Mouse (Mus musculus): ENCODE results near the gene H2-Oa. TPM values are rescaled to one million over a fixed set of nuclear protein-coding genes. Genes with fewer than 3 reads are reported as not detected.
"Not testable (repeated sequence)": the region's sequence is repeated elsewhere in the genome, so short reads cannot be mapped to it uniquely, and the experiment has no call there.

Gene H2-Oa
- polyA plus RNA-seq, 1 experiment from 2014 or later = 0.37 TPM

DNA sequence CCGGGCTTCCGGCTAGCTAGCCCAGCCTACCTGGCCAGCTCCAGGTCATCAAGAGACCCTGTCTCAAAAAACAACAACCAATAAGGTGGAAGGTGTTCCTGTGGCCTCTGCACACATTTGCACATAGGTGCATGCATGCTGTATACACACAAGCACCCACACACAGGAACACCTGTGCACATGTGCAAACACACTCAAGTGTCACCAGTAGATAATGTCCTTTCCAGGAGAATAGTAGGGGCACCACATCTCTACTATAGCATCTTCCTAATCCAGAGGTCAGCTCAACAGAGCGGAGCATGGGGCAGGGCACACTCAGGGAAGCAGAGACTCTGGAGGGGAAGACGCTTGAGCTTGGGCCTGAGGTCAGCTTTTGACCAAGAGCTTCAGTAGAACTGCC, 52.1 kb downstream of the H2-Oa start:
- not testable (repeated sequence) for H3K4me3 ChIP-seq; H3K4me1 ChIP-seq (replicated peaks); H3K9me3 ChIP-seq (replicated peaks); H3K4me2 ChIP-seq; H3K36me3 ChIP-seq; H3K9ac ChIP-seq; H3K27ac ChIP-seq (ENCODE audit: poor library complexity, severe bottlenecking); ATAC-seq (ENCODE audit: insufficient number of reproducible peaks, low FRiP score)
- peaks cover 53% of the 10 kb centered on the region for H3K27me3 ChIP-seq (replicated peaks)
- 82% methylated on average over 4 of the region's 4 CpGs for WGBS

Other genes starting within 250 kb of the H2-Oa start
- 41.5 and 43.8 TPM in 2 replicates for gene Cd320, start 249.2 kb upstream of the H2-Oa start, polyA plus RNA-seq (2016; fragmentation: Nextera tagmentation; extraction: Ambion mirVana)
- not detected in 2 replicates for gene Gm7029, start 218.5 kb upstream of the H2-Oa start, polyA plus RNA-seq (2016; fragmentation: Nextera tagmentation; extraction: Ambion mirVana)
- gene Kifc1, start 201.7 kb upstream of the H2-Oa start, polyA plus RNA-seq (2016; fragmentation: Nextera tagmentation; extraction: Ambion mirVana) = 3.5 and 5.5 TPM in 2 replicates
- 0.24 and 0.29 TPM in 2 replicates for gene Platr17, start 187.2 kb upstream of the H2-Oa start, polyA plus RNA-seq (2016; fragmentation: Nextera tagmentation; extraction: Ambion mirVana)
- gene Daxx, start 182.9 kb upstream of the H2-Oa start, polyA plus RNA-seq (2016; fragmentation: Nextera tagmentation; extraction: Ambion mirVana) = 36.8 and 39.0 TPM in 2 replicates
- gene Tapbp, start 176.4 kb upstream of the H2-Oa start, polyA plus RNA-seq (2016; fragmentation: Nextera tagmentation; extraction: Ambion mirVana) = 29.4 and 32.5 TPM in 2 replicates
- 17.0 and 17.7 TPM in 2 replicates for gene Zbtb22, start 176.4 kb upstream of the H2-Oa start, polyA plus RNA-seq (2016; fragmentation: Nextera tagmentation; extraction: Ambion mirVana)
- gene Rgl2, start 162.8 kb upstream of the H2-Oa start, polyA plus RNA-seq (2016; fragmentation: Nextera tagmentation; extraction: Ambion mirVana) = 46.3 and 48.4 TPM in 2 replicates
- gene Pfdn6, start 152.0 kb upstream of the H2-Oa start, polyA plus RNA-seq (2016; fragmentation: Nextera tagmentation; extraction: Ambion mirVana) = 127 and 129 TPM in 2 replicates
- gene Wdr46, start 151.7 kb upstream of the H2-Oa start, polyA plus RNA-seq (2016; fragmentation: Nextera tagmentation; extraction: Ambion mirVana) = 25.3 and 26.5 TPM in 2 replicates
- 7.2 and 7.4 TPM in 2 replicates for gene B3galt4, start 140.9 kb upstream of the H2-Oa start, polyA plus RNA-seq (2016; fragmentation: Nextera tagmentation; extraction: Ambion mirVana)
- gene Vps52, start 136.5 kb upstream of the H2-Oa start, polyA plus RNA-seq (2016; fragmentation: Nextera tagmentation; extraction: Ambion mirVana) = 43.0 and 43.9 TPM in 2 replicates
- 850 and 856 TPM in 2 replicates for gene Rps18, start 136.3 kb upstream of the H2-Oa start, polyA plus RNA-seq (2016; fragmentation: Nextera tagmentation; extraction: Ambion mirVana)
- 16.1 and 18.3 TPM in 2 replicates for gene H2-K1, start 92.0 kb upstream of the H2-Oa start, polyA plus RNA-seq (2016; fragmentation: Nextera tagmentation; extraction: Ambion mirVana)
- gene Ring1, start 67.7 kb upstream of the H2-Oa start, polyA plus RNA-seq (2016; fragmentation: Nextera tagmentation; extraction: Ambion mirVana) = 14.9 and 16.5 TPM in 2 replicates
- 46.7 and 48.0 TPM in 2 replicates for gene H2-Ke6, start 64.3 kb upstream of the H2-Oa start, polyA plus RNA-seq (2016; fragmentation: Nextera tagmentation; extraction: Ambion mirVana)
- gene Slc39a7, start 60.7 kb upstream of the H2-Oa start, polyA plus RNA-seq (2016; fragmentation: Nextera tagmentation; extraction: Ambion mirVana) = 128 and 130 TPM in 2 replicates
- gene Rxrb, start 60.5 kb upstream of the H2-Oa start, polyA plus RNA-seq (2016; fragmentation: Nextera tagmentation; extraction: Ambion mirVana) = 34.7 and 36.9 TPM in 2 replicates
- gene Col11a2, start 52.9 kb upstream of the H2-Oa start, polyA plus RNA-seq (2016; fragmentation: Nextera tagmentation; extraction: Ambion mirVana) = 0.48 and 0.83 TPM in 2 replicates
- 3.9 and 7.8 TPM in 2 replicates for gene H2-DMa, start 27.2 kb downstream of the H2-Oa start, polyA plus RNA-seq (2016; fragmentation: Nextera tagmentation; extraction: Ambion mirVana)
- 89.4 and 90.6 TPM in 2 replicates for gene Brd2, start 30.3 kb downstream of the H2-Oa start, polyA plus RNA-seq (2016; fragmentation: Nextera tagmentation; extraction: Ambion mirVana)
- 0.21 TPM in 1 of 2 replicates, not detected in the other for gene H2-DMb2, start 51.0 kb downstream of the H2-Oa start, polyA plus RNA-seq (2016; fragmentation: Nextera tagmentation; extraction: Ambion mirVana)
- gene H2-DMb1, start 60.7 kb downstream of the H2-Oa start, polyA plus RNA-seq (2016; fragmentation: Nextera tagmentation; extraction: Ambion mirVana) = 0.33 and 0.41 TPM in 2 replicates
- gene Tap1, start 95.2 kb downstream of the H2-Oa start, polyA plus RNA-seq (2016; fragmentation: Nextera tagmentation; extraction: Ambion mirVana) = 1.1 TPM in 2 replicates
- 0.59 and 0.91 TPM in 2 replicates for gene Psmb9, start 95.4 kb downstream of the H2-Oa start, polyA plus RNA-seq (2016; fragmentation: Nextera tagmentation; extraction: Ambion mirVana)
- 1.9 and 2.0 TPM in 2 replicates for gene Psmb8, start 105.4 kb downstream of the H2-Oa start, polyA plus RNA-seq (2016; fragmentation: Nextera tagmentation; extraction: Ambion mirVana)
- gene Tap2, start 111.2 kb downstream of the H2-Oa start, polyA plus RNA-seq (2016; fragmentation: Nextera tagmentation; extraction: Ambion mirVana) = 1.3 and 1.7 TPM in 2 replicates
- gene H2-Ob, start 146.6 kb downstream of the H2-Oa start, polyA plus RNA-seq (2016; fragmentation: Nextera tagmentation; extraction: Ambion mirVana) = 0.15 TPM in 1 of 2 replicates, not detected in the other
- gene H2-Ab1, start 165.3 kb downstream of the H2-Oa start, polyA plus RNA-seq (2016; fragmentation: Nextera tagmentation; extraction: Ambion mirVana) = 11.8 and 15.2 TPM in 2 replicates
- gene H2-Aa, start 195.5 kb downstream of the H2-Oa start, polyA plus RNA-seq (2016; fragmentation: Nextera tagmentation; extraction: Ambion mirVana) = 0.20 and 0.33 TPM in 2 replicates
- gene H2-Eb1, start 213.5 kb downstream of the H2-Oa start, polyA plus RNA-seq (2016; fragmentation: Nextera tagmentation; extraction: Ambion mirVana) = 1.4 and 2.6 TPM in 2 replicates
- not detected in 2 replicates for gene H2-Eb2, start 233.3 kb downstream of the H2-Oa start, polyA plus RNA-seq (2016; fragmentation: Nextera tagmentation; extraction: Ambion mirVana)

All from heart, embryonic 12.5 days (tissue).